Mouse (Mus musculus): ENCODE results near the gene P2rx7. TPM values are rescaled to one million over a fixed set of nuclear protein-coding genes. Genes with fewer than 3 reads are reported as not detected.
"Not testable (repeated sequence)": the region's sequence is repeated elsewhere in the genome, so short reads cannot be mapped to it uniquely, and the experiment has no call there.

Gene P2rx7
- polyA plus RNA-seq, 2 experiments from 2014 or later: 62.3 to 85.8 TPM

DNA sequence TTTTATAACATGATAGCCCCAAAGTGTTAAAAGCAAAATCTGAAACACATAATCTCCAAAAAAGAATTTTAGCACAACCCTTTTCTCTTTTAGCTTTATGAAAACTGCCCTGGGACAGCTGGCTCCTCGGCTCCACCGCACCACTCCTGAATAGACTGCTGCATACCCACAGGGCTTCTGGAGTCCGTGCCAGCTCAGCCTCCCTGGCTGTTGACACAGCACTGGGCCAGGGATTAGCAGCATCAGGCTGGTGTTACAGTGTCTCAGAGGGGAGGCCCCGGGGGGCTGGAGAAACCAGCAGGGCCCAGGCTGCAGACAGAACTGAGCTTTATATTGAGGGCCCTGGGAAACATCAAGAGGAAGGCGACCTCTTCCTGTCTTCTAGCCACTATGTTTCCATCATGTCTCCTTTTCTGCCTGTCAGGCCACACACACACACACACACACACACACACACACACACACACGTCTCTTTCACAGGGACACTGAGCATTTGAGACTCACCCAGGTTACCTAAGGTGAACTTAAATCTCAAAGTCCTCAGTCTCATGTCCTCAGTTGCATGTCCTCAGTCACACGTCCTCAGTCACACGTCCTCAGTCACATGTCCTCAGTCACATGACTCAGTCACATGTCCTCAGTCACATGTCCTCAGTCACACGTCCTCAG lies 3.7 kb downstream of the P2rx7 start:
- ATAC-seq: no peak

DNA sequence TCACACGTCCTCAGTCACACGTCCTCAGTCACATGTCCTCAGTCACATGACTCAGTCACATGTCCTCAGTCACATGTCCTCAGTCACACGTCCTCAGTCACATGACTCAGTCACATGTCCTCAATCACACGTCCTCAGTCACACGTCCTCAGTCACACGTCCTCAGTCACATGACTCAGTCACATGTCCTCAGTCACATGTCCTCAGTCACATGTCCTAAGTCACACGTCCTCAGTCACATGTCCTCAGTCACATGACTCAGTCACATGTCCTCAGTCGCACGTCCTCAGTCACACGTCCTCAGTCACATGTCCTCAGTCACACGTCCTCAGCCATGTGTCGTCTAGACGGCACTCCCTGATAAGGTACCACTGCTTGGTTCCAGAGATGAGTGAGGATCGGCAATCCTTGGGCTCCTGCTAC lies 4.3 kb downstream of the P2rx7 start:
- ATAC-seq: not testable (repeated sequence)

DNA sequence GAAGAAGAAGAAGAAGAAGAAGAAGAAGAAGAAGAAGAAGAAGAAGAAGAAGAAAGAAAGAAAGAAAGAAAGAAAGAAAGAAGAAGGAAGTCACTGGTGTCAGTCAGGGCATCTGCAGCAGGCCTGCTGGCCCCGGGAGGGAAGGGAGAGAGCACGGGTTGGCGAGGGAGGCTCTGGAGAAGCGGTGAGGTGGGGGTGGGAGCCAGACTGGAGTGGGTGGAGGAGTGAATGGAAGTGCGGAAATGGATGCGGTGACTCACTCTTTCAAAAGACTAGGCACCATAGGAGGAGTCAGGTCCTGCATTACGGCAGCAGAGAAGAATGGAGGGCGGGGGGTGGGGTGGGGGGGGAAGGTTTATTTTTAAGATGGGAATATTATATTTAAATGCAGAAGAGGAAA lies 5.6 kb downstream of the P2rx7 start:
- no peak for ATAC-seq

DNA sequence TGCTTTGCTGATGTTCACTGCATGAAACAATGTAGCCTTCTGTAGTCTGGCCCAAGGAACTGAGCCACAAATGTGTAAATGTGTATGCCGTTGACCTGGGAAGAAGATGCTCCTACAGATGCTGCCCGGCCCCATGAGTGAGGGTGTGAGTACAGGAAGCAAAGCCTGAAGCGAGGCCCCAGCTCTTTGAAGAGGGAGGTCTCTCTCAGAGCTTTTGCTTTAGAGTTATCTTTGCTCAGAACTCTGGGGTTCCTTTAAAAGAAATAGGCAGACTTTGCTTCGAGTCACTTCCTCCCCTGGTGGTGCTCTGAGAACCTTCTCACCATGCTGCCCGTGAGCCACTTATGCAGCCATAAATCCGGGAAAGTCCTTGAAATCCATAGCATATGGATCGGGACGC lies 6.4 kb downstream of the P2rx7 start:
- ATAC-seq: peak; percentile 12

- ATAC-seq: peak; percentile 50
These were observed 8.8 kb downstream of the P2rx7 start for GRCm38 (mm10) chr5:122652506-122652905.

DNA sequence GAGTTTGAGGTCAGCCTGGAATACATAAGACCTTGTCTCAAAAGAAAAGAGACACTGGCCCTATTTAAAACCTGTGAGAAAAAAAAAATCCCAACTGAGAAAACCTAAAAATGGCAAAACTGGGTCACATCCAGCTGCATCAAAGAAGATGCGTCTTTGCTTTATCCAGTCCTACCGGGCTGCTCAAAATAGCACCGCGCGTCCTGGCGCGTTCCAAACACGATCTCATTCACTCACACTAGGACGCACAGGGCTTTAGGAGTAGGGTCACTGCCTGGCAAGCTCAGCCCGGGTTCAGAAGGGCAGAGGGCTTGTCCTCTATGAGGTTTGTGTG lies 9.4 kb downstream of the P2rx7 start:
- no peak for ATAC-seq

DNA sequence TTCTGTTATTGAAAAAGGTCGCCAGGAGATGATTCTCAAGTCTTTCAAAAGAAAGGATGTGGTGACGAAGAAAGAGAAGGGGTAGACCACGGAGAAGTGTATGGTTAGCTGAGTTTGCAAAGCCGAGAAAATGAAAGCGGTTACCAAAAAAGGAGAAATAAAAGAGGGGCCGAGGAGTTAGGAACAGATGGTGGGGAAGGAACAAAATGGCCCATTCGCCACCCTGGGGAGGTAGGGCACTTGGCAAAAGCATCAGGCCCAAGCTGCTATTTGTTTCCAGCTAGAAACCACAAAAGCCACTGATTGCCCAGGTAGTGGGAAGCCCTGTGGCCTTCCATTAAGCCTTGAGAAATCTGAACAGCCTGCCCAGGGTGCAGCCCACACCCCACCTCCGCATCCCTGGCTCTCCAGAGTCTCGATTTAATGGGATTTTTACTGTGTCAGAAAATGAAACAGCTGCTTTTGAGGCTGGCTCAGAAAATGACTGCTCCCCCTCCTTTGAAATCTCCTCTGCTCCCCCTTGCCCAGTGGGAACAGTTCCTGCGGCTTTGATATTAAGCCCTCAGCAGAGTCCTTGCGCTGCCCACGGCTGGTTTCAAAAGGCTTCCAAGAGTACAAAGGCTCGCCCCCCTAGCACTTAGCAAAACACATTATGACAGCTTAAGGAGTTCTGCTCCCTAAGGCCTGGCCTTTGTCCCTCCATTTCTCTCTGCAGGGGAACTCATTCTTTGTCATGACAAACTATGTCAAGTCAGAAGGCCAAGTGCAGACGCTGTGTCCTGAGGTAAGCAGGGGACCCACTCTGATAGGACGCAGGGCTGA lies 9.9 kb downstream of the P2rx7 start:
- peak; percentile 84 for ATAC-seq

- no peak for ATAC-seq
These were observed 10.5 kb downstream of the P2rx7 start for GRCm38 (mm10) chr5:122654268-122654573.

GRCm38 (mm10) chr5:122656808-122657207 lies 13.1 kb downstream of the P2rx7 start:
- ATAC-seq: no peak

DNA sequence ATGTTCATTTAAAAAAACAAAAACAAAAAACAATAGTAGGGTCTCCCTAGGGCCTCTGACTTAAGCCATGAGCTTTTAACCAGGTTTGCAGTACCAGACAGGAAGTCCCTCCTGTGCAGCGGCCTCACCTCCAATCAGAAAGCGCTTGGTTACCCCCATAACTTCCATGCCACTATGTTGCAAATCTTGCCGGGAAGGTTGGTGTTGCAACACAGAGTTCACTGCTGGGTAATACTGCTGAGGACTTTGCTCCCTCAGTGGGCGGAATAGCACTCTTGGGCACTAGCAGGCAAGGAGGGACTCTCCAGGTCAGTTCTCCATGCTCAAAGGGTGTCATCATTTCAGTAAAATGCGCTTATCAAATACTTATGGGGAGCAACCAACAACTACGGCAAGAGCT lies 18.8 kb downstream of the P2rx7 start:
- no peak for ATAC-seq

GRCm38 (mm10) chr5:122665036-122665435 lies 21.3 kb downstream of the P2rx7 start:
- ATAC-seq: no peak

DNA sequence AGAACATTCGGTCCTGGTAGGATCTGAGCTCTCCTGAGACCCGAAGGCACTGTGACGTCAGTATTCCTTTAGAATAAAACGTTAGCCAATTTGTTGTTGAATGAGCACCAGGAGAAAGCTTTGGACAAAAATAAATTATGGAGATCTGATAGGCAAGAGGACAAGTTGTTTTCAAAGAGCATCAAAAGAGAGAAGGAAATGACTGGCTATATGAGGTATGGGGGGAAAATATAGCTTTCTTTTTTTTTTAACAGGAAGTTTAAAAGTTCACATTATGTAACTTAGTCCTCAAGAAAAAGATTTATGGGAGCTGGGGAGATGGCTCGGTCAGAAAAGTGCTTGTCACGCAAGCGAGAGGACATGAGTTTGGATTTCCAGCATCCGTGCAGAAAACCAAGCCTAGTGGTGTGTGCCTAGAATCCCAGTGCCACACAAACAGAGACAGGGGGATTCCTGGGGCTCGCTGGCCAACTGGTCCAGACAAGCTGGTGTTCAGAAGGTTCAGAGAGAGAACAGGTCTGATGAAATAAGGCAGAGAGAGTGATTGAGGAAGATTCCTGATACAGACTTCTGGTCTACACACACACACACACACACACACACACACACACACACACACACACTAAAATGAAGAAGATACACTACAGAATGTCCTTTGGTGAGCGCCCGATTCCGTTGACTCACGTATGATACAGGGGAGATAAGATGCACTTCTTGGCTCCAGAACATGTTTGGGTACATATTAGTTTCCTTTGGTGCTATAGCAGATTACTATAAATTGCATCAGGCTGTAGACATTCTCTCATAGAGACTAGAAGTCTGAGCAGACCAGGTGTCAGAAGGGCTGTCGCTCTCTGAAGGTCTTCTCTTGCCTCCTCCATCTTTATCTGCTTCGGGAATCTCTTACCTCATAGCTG lies 25.5 kb downstream of the P2rx7 start:
- no peak for ATAC-seq

- not testable (repeated sequence) for ATAC-seq
These were observed 27.9 kb downstream of the P2rx7 start for GRCm38 (mm10) chr5:122671641-122672040.

GRCm38 (mm10) chr5:122672298-122672697 lies 28.6 kb downstream of the P2rx7 start:
- no peak for ATAC-seq

- no peak for ATAC-seq
These were observed 32.3 kb downstream of the P2rx7 start for GRCm38 (mm10) chr5:122676002-122676401.

DNA sequence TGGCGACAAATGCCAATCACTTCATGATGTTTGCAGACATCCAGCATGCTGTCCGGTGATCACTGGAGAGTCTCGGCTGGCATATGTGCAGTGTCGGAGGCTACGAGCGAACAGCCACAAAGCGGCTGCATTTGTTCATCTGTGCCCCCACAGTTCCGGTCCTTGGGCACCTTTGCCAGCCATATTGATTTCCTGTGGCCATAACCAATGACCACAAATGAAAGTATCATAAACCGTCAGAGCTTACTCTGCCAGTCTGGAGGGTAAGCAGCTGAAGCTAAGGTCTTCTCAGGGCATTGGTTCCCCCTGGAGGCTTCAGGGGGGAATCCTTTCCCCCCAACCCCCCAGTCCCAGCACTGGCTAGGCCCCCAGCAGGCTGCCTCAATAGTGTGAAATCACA lies 34.3 kb downstream of the P2rx7 start:
- ATAC-seq: peak; percentile 23

- no peak for ATAC-seq
These were observed 36.2 kb downstream of the P2rx7 start for GRCm38 (mm10) chr5:122679881-122680280.

DNA sequence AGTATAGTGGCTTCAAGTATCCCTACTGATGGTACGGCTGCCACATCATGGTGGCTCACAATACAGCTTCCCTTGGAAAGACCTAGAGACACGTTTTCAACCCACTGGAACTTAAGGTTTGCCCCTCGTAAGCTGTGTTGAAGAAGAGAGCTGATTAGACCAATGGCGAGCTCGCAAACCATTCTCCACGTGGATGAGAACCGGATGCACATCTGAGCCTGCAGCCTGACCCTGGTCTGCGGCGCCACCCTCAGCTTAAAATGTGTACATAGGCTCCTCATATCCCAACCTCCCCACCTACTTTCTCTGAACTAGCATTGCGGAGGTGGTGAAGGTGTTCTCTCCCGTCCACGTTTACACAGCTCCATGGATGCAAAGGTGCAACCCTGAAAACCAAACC lies 37.6 kb downstream of the P2rx7 start:
- ATAC-seq: no peak

- ATAC-seq: no peak
These were observed 40.2 kb downstream of the P2rx7 start for GRCm38 (mm10) chr5:122683926-122684325.

DNA sequence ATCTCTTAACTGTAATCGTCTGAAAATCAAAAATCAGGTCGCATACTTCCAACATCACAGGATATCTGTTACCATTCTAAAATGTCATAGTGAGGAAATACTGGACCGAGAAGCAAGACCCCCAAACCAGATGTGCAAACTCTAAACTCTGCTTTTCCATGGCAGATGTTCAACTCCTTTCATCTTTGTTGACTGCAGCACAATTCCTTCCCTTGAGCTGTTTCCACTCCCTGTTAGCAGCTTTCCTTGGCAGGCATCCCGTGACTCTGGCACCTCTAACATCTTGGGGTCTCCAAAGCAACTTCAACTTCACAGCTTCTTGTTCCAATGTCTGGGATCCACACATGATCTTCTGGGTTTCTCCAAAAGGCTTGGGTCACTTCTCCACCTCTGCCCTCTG lies 43.7 kb downstream of the P2rx7 start:
- ATAC-seq: no peak

- no peak for ATAC-seq
These were observed 45.4 kb downstream of the P2rx7 start for GRCm38 (mm10) chr5:122689153-122689552.

- ATAC-seq: no peak
These were observed 46.8 kb downstream of the P2rx7 start for GRCm38 (mm10) chr5:122690486-122690885.

GRCm38 (mm10) chr5:122693431-122694207 lies 49.9 kb downstream of the P2rx7 start:
- ATAC-seq: no peak
